Mouse (Mus musculus) adrenal gland, adult 8-10 months (tissue): Measurements from ENCODE around the gene Slc35f6. TPM values are rescaled to one million over a fixed set of nuclear protein-coding genes. Genes with fewer than 3 reads are reported as not detected.

Experiments used
- DNase-seq: peaks from one replicate; pipeline ENCODE4 v3.0.0; 2022
- microRNA-seq, 2 experiments: library from miRNA; unstranded; fragments of <30 nt; microRNA quantifications; one replicate each; pipeline ENCODE4 v1.2.0; 2022
- total RNA-seq, 4 experiments: library from RNA; stranded (reverse); gene quantifications; 2 replicates each; pipeline ENCODE4 v1.2.4; 2022

Slc35f6 gene
- total RNA-seq, 4 experiments from 2014 or later, result 39.8 to 60.3 (median 49.4) TPM

DNA sequence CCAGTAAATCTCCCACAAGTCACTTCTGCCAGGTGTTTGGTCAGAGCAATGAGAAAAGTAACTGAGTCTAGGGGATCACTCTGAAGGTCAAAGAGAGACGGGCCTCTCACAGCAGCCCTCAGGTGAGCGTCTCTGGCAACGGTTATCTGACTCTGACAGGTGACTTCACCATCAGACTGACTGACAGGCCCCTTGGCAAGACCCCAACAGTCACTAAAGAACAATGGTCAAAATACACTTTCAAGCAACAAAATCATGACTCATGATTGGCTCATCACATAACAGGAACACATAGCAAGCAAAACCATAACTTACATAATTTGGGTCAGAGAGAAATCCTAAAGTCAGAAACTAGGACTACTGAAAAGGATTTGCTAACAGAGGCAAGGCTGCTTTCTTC, 54.1 kb downstream of the Slc35f6 start:
- DNase-seq, result no peak

Small RNAs within 50 kb of the gene (microRNA-seq; reads per million reads assigned to microRNA genes)
- gene Mir5625, result 0 reads per million in 2 experiments

Other genes starting within 250 kb of the Slc35f6 start
- 1 to 10 TPM in 1 of 4 experiments, under 1 TPM in 2, not detected in 1; 0.12 to 1.1 (median 0.38) TPM for gene Otof, start 186.0 kb upstream of the Slc35f6 start, total RNA-seq
- gene 1700001C02Rik, start 181.9 kb upstream of the Slc35f6 start, total RNA-seq, result not detected
- gene Cib4, start 102.1 kb upstream of the Slc35f6 start, total RNA-seq, result 1 to 10 TPM; 1.9 to 6.7 (median 3.7) TPM
- gene Kcnk3, start 59.8 kb upstream of the Slc35f6 start, total RNA-seq, result 1,000 to 10,000 TPM; 1,385 to 1,638 (median 1,575) TPM
- 10 to 100 TPM in 2 of 4 experiments, 1 to 10 TPM in 2; 4.3 to 11.4 (median 8.5) TPM for gene Cenpa, start 18.8 kb downstream of the Slc35f6 start, total RNA-seq
- 1 to 10 TPM; 1.5 to 4.0 (median 2.7) TPM for gene Dpysl5, start 63.6 kb downstream of the Slc35f6 start, total RNA-seq
- 10 to 100 TPM; 75.9 to 93.2 (median 85.2) TPM for gene Mapre3, start 166.7 kb downstream of the Slc35f6 start, total RNA-seq
- gene Tmem214, start 220.1 kb downstream of the Slc35f6 start, total RNA-seq, result 10 to 100 TPM; 55.5 to 66.8 (median 59.6) TPM
- gene Agbl5, start 240.8 kb downstream of the Slc35f6 start, total RNA-seq, result 10 to 100 TPM in 3 of 4 experiments, 1 to 10 TPM in 1; 9.9 to 22.6 (median 17.7) TPM